Mouse (Mus musculus) heart, adult 2 months (tissue): ENCODE data around the gene Scn2b.

Source experiments
- CTCF ChIP-seq: fragments of 200-600 bp; IDR thresholded peaks from 2 replicates; pipeline ENCODE4 v1.8.1; 2022; ENCODE audit warnings: antibody characterized with exemption, mild to moderate bottlenecking, moderate library complexity
- POLR2A ChIP-seq: fragments of 200-500 bp; IDR thresholded peaks from 2 replicates; pipeline ENCODE4 v1.6.1; 2011; ENCODE audit warnings: mild to moderate bottlenecking, low read depth, low read length, control low read depth; ENCODE audit not compliant: insufficient read depth

DNA sequence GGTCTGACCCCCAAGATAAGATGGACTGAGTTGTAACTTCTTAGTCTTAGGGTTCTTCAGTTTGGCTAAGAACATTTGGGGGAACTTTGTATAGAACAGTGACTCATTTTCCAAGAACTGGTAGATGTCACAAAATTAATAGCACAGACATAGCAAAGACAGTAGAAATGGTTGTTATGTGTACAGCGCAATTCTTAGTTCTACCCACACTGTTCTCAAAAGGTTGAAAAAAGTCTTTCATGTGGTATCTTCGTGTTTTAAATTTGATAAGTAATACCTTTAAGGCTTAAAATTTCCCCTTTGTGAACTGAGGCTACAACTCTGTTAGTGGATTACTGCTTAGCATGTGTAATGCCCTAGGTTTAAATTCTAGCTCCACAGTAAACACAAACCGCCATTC, 34.5 kb upstream of the Scn2b start:
- no peak for TF ChIP-seq CTCF
- no peak for TF ChIP-seq POLR2A
